Mouse (Mus musculus) stomach, postnatal 0 days (tissue): ENCODE measurements around the gene Inha.

ENCODE experiments used
- CTCF ChIP-seq: IDR thresholded peaks from 2 replicates; pipeline ENCODE4 v1.5.1; 2016; ENCODE audit warnings: antibody characterized with exemption, low read depth, mild to moderate bottlenecking, moderate library complexity
- EP300 ChIP-seq: optimal IDR thresholded peaks from 2 replicates; pipeline ENCODE3; 2016; ENCODE audit warnings: antibody characterized with exemption

DNA sequence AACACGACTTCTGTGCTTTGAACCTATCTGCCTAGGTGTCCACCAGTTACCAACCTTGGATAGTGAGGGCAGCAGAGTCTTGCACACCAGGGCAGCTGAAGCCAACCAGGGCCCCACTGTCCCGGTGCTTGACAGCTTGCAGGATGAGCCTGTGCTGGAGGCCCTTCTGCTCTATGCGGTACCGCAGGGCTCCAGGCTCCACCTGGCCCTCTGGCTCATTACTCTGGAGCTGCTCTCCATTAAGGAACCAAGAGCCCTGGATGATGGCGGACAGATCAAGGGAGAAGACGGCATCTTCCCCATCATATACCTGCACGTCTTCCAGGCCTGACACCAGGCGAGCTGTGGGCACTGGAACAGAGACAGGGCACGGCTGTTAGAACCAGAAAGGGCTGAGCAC is 5.0 kb upstream of the Inha start:
- no peak for TF ChIP-seq CTCF
- TF ChIP-seq EP300, result no peak
